Mouse (Mus musculus): ENCODE measurements around the gene Fryl.

- TF ChIP-seq CTCF (IDR thresholded peaks at IDR 0.05; ENCODE audit: low read depth, low read length): no peak
- no peak for TF ChIP-seq TAL1 (conservative IDR thresholded peaks at IDR 0.05; ENCODE audit: low read depth, low read length)
- no peak for TF ChIP-seq GATA1 (IDR thresholded peaks at IDR 0.05; ENCODE audit: borderline replicate concordance, low read length)
Observed at GRCm38 (mm10) chr5:73241332-73241731, 15.1 kb downstream of the Fryl start.

Measured in G1E (cell line).